Mouse (Mus musculus): Measurements from ENCODE around the gene Glul. TPM values are rescaled to one million over a fixed set of nuclear protein-coding genes. Genes with fewer than 3 reads are reported as not detected.
"Not testable (repeated sequence)": the region's sequence is repeated elsewhere in the genome, so short reads cannot be mapped to it uniquely, and the experiment has no call there.

Gene Glul
- total RNA-seq (2021): 100 to 1,000 TPM; 208 to 345 TPM

- intact Hi-C loops (cut with DNase I): loop anchor here (1.0 to 10.0 kb wide), 3 partner anchors 19 to 825 kb away; no protein-coding TSS in a partner anchor
- peak; percentile 97 for DNase-seq
These were observed at the start of gene Glul, which contains the start of gene Teddm2 for GRCm38 (mm10) chr1:153899731-153900380. Gene Glul, plus strand, starts transcription at chr1:153899944. Gene Teddm2, minus strand, starts transcription at chr1:153900228.

DNA sequence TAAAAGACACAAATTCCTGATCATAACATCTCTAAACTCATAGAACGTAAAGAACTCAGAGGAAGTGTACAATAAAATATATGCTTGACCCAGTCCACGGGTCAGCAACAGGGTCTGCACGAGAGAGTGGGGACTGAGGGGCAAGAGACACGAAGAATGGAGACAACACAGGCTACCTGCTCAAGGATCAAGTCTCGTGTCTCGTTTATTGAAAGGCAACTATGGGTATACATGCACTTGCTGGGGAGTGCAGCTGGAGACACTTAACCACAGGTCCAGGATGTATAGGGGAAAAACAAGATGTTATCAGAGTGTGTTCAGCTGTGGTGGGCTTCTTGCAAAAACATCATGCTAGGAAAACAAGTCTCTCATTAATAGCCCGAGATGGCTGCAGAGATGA lies 47.0 kb upstream of the Glul start:
- peak in 1 of 2 experiments; percentile 1 for DNase-seq
- intact Hi-C loops (cut with DNase I): not testable (repeated sequence)

- intact Hi-C loops (cut with DNase I): no loop called here
- no peak for DNase-seq
These were observed 43.8 kb upstream of the Glul start for GRCm38 (mm10) chr1:153855946-153856345.

- no peak for DNase-seq
- intact Hi-C loops (cut with DNase I): no loop called here
These were observed 25.7 kb upstream of the Glul start, which contains the start of gene Teddm1b for GRCm38 (mm10) chr1:153874045-153874444. Gene Teddm1b, plus strand, starts transcription at chr1:153874345.

DNA sequence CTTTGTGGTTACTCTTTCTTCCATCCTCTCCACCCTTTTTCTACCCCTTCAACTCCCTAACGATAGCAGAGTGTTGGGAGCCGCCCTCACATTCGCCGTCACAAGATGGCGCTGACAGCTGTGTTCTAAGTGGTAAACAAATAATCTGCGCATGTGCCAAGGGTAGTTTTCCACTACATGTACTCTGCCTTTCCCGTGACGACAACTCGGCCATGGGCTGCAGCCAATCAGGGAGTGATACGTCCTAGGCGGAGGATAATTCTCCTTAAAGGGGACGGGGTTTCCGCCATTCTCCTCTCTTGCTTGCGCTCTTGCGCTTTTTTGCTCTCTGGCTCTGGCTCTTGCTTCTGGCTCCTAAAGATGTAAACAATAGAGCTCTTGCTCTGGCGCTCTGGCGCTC lies 19.4 kb upstream of the Glul start:
- intact Hi-C loops (cut with DNase I); DNase-seq: not testable (repeated sequence)

- intact Hi-C loops (cut with DNase I): no loop called here
These were observed 13.6 kb upstream of the Glul start for GRCm38 (mm10) chr1:153886024-153886633.

DNA sequence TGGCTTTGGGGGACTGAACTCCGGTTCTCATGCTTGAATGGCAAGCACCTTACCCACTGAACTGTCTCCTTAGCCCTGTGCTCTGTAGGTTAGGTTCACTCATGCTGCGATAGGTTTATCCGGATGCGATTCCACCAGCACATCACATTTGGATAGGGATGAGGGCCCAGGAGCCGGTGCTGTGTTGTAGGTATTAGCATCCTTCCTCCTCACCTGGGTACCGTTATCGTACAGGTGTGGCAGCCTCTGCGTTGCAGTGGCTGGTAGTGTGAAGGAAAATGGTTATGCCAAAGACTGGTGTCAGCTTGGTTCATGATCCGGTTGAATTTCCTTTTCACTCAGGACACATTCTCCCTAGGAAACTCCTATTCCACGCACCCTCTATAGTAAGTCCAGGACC lies 9.6 kb upstream of the Glul start:
- intact Hi-C loops (cut with DNase I): loop anchor here (10.0 kb wide), 1 partner anchor 835 kb away; no protein-coding TSS in a partner anchor
- no peak for DNase-seq

More at GRCm38 (mm10) chr1:153886024-153886633, 13.6 kb upstream of the Glul start:
- DNase-seq: no peak

- intact Hi-C loops (cut with DNase I): loop anchor here (10.0 kb wide), 1 partner anchor 833 kb away; no protein-coding TSS in a partner anchor
- no peak for DNase-seq
These were observed 8.3 kb upstream of the Glul start, which contains the start of gene Teddm1a for GRCm38 (mm10) chr1:153891442-153891841. Gene Teddm1a, plus strand, starts transcription at chr1:153891742.

GRCm38 (mm10) chr1:153893746-153894145 lies 6.0 kb upstream of the Glul start:
- intact Hi-C loops (cut with DNase I): loop anchor here (10.0 kb wide), 1 partner anchor 831 kb away; no protein-coding TSS in a partner anchor
- DNase-seq: no peak

DNA sequence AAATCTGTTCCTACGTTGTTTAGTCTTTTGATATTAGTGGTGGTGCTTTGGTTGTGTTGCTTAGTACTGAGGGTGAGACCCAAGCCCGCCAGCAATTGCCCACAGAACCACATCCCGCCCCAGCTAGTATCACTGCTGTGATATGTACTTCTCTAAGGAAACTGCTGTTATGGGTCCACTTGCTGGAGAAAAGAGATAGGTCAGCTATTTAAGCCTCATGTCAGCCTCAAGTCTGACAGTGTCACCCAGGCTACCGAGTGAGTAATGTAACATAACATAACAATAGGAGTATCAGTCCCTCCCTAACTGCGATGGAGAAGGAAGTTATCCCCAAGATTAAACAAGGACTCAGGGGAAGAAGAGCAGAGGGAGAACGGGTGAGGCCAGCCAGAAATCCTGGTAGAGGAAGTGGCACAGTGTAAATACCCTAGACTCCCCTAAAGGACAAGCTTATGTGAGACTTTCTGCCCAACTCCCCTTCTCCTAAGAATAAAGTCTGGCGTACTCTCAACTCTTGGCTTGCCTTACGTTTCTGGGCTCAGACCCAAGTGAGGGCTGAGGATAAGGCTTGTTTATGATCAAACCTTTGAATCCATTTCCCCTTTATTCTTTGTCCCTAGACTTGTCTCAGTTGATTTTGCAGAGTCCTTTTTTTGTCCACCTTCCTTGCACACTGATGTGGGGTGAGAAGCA lies 5.4 kb upstream of the Glul start:
- intact Hi-C loops (cut with DNase I): loop anchor here (10.0 kb wide), 1 partner anchor 830 kb away; no protein-coding TSS in a partner anchor
- DNase-seq: no peak

GRCm38 (mm10) chr1:153894979-153895378 lies 4.8 kb upstream of the Glul start:
- peak; percentile 77 to 85 for DNase-seq

DNA sequence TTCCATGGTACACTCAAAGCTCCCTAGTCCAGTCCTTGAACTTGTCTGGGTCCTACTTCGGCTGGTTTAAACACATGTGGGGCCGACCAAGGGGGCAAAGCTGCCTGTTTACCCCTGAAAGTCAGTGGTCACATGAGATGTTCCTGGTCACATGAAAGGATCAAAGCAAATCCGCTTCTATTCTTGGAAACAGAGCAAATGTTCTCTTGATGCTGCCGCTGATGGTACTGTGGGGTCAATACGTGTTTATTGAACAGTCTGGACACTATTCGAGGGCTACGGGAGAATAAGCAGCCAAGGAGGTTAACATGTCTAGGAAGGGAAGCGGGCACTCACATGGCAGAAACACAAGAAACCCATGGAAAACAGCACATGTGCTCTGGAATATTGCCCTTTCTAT lies 2.5 kb upstream of the Glul start:
- intact Hi-C loops (cut with DNase I): loop anchor here (10.0 kb wide), 1 partner anchor 828 kb away; no protein-coding TSS in a partner anchor

More at GRCm38 (mm10) chr1:153894979-153895378, 4.8 kb upstream of the Glul start:
- intact Hi-C loops (cut with DNase I): loop anchor here (1.0 to 10.0 kb wide), 4 partner anchors 136 to 830 kb away; no protein-coding TSS in a partner anchor

DNA sequence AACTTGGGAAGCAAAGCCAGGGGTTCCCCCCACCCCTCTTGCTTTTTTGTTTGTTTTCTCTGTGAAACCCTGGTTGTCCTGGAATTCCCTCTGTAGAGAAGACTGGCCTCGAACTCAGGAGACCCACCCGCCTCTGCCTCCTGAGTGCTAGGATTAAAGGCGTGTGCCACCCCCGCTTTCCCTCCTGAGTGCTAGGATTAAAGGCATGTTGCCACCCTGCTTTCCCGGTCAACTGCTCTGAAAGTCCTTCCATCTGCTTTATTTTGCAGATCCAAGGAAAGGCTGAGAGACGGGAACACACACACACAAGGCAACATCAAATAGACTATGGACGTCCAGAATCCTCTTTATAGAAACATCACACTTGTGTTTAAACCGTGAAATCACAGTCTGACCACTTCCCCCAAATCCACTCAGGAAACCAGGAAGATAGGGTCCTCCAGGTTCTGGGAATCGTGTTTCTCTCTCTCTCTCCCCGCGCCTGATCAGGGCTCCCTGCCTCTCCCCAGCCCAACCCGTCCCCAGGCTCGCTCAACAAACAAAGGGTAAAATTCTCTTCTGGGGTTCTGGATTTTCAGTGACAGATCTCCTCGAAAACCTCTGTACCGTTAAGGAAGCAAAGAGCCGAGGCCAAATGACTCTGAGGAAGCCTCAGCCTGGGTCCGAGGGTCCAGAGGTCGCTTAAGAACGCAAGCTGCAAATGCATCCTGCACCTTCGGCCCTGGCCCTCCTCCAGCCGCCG lies 584 bp upstream of the Glul start:
- no peak for DNase-seq
- intact Hi-C loops (cut with DNase I): loop anchor here (1.0 to 10.0 kb wide), 2 partner anchors 133 to 826 kb away; no protein-coding TSS in a partner anchor

More for the DNA sequence above, 2.5 kb upstream of the Glul start:
- DNase-seq: no peak

- peak in 1 of 2 experiments; percentile 61 for DNase-seq
- intact Hi-C loops (cut with DNase I): loop anchor here (2.0 kb wide), 1 partner anchor 18 kb away; no protein-coding TSS in a partner anchor
These were observed 637 bp downstream of the Glul start for GRCm38 (mm10) chr1:153900381-153900780.

DNA sequence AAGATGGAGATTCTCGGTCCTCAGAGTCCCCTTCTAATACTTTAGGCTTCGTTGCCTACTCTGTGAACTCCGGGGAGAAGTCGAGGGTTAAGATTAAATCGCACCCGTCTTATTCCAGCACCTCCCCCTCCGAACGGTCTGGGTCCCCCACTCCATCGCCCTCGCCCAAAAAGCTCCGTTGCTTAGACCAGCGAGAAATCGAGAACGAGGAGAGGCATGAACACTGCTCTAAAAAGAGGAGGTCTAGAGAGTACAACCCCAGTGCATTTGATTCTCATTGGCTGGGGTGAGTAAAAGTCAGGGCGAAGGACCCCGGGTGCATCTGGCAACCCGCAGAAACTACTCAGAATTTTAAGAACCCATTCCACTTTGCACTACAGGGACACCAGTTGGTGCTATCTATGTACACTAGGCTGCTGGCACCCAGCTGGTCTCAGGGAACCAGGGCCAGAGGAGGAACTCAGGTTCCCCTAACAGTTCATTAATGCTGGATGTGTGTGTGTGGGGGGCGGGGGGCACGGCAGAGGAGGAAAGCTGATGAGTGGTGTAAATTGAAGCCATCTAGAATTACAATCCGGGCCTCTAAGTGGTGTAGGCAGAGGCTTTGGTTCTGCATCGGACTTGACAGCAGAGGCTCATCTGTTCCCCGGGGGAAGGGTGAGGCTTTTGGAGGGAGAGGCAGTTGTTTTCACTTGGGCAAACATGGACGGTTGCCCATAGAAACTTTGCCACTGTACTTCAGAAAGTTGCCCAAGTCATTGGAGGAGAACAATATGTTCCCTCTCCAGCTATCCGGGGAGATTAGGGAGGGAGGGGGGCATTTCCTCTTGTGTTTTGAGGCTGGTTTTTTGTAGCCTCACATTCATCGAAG lies 1.4 kb downstream of the Glul start:
- intact Hi-C loops (cut with DNase I): loop anchor here (2.0 kb wide), 1 partner anchor 18 kb away; no protein-coding TSS in a partner anchor
- peak; percentile 53 to 54 for DNase-seq

- DNase-seq: no peak
- intact Hi-C loops (cut with DNase I): no loop called here
These were observed 3.3 kb downstream of the Glul start for GRCm38 (mm10) chr1:153903006-153903405.

DNA sequence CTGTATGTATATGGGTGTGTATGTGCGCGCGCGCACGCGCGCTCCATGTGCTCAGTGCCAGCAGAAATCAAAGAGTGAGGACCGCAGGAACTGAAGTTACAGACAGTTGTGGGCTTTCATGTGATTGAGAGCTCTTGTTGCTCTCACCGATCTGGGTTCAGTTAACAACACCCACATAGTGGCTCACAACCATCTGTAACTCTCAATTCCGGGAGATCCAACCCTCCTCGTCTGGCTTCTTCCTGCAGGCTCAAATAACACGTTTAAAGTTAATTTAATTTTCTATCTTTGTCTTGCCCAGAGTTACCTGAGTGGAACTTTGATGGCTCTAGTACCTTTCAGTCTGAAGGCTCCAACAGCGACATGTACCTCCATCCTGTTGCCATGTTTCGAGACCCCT lies 4.5 kb downstream of the Glul start:
- intact Hi-C loops (cut with DNase I): no loop called here
- no peak for DNase-seq

- no peak for DNase-seq
- intact Hi-C loops (cut with DNase I): no loop called here
These were observed 6.1 kb downstream of the Glul start for GRCm38 (mm10) chr1:153905884-153906283.

DNA sequence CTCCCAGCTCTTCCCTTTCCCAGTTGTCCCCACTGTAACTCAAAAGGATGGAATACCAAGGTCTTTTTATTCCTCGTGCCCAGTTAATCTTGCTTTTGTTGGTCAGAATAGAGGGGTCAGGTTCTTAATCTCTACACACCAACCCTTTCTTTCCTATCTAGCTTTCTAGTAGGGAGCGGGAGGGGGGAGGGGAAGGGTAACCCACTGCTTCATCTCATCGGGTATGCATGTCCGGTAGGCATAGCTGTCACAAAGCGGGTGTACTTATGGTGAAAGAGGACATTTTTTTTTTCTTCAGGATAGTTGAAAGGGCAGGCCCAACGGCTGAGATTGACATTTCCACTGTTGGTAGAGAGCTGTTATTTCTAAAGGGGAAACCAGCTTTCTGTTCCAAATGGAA lies 8.5 kb downstream of the Glul start:
- DNase-seq: no peak
- intact Hi-C loops (cut with DNase I): no loop called here

Measured in heart, postnatal 10 days (tissue).